Mouse (Mus musculus): ENCODE measurements around the gene Slc43a3.

GRCm38 (mm10) chr2:84930186-84930585 is 6.2 kb upstream of the Slc43a3 start:
- TF ChIP-seq CTCF (IDR thresholded peaks at IDR 0.05; ENCODE audit: low read depth), result no peak
- TF ChIP-seq EP300 (IDR thresholded peaks at IDR 0.05; ENCODE audit: low read depth), result no peak

Data from liver, postnatal 0 days (tissue).